21 mouse cellular contexts compared by ENCODE assay signal in genomic region chr19:31996916-31997315, GRCm38 (mm10).
DNase-seq lines count a peak whose midpoint lies in the region; ATAC-seq and TF ChIP-seq lines count a peak whose summit lies in the region.
"Had no signal": no experiment of that assay in that cellular context is flagged by ENCODE, and none has a peak within 500 bp of the region (broad histone marks: within the 10 kb centered on the region; RNA-seq: fewer than 3 reads in every experiment).

No protein-coding gene starts in this region.

- peaks cover 2% of the 10 kb centered on the region; the same call in 1 of the 2 replicates for H3K36me3 ChIP-seq in heart, embryonic 16.5 days (ENCODE audit: control insufficient read depth, insufficient read depth)
- 0 out of 2 replicates have a peak, but pooled peaks cover 6% of the 10 kb centered on the region for H3K36me3 ChIP-seq in heart, postnatal 0 days (replicated peaks; ENCODE audit: control insufficient read depth, insufficient read depth, low read length)
- H3K36me3 ChIP-seq: G1E had no signal

- no peak for TF ChIP-seq EP300 in heart, postnatal 0 days (IDR thresholded peaks at IDR 0.05; ENCODE audit: low read depth)

- H3K4me1 ChIP-seq in heart, embryonic 16.5 days (ENCODE audit: control insufficient read depth, insufficient read depth, low read length): peaks cover 5% of the 10 kb centered on the region; the same call in 1 of the 2 replicates
- no peaks in the 10 kb centered on the region for H3K4me1 ChIP-seq in heart, postnatal 0 days (ENCODE audit: control insufficient read depth, insufficient read depth)

- H3K4me2 ChIP-seq in heart, embryonic 16.5 days (ENCODE audit: low read depth, low read length): no peak overlapping the region
- H3K4me2 ChIP-seq in heart, postnatal 0 days (ENCODE audit: low read depth, low read length): no peak overlapping the region

- no peak overlapping the region for H3K9ac ChIP-seq in heart, embryonic 16.5 days (ENCODE audit: low read length)
- no peak overlapping the region for H3K9ac ChIP-seq in heart, postnatal 0 days (replicated peaks; ENCODE audit: low read depth, low read length)

- H3K9me3 ChIP-seq in heart, embryonic 16.5 days (replicated peaks; ENCODE audit: control insufficient read depth, low read length): no peaks in the 10 kb centered on the region
- H3K9me3 ChIP-seq in heart, postnatal 0 days (replicated peaks; ENCODE audit: control insufficient read depth, low read length): no peaks in the 10 kb centered on the region
- H3K9me3 ChIP-seq: G1E had no signal

- no peak for TF ChIP-seq CTCF in heart, postnatal 0 days (IDR thresholded peaks at IDR 0.05; ENCODE audit: low read depth)

- DNase-seq in heart, postnatal 4 days: no peak
- peak; percentile 51 for DNase-seq in heart, postnatal 0 days (ENCODE audit: low spot score)
- DNase-seq in heart, adult 11 months: no peak
- DNase-seq in heart, postnatal 10 days: peak; percentile 5 to 15
- no peak for DNase-seq in heart, postnatal 36 days
- DNase-seq: adrenal gland, adult 2 months; adrenal gland, adult 8-10 months; adrenal gland, postnatal 10 days; adrenal gland, postnatal 14 days; adrenal gland, postnatal 25 days; adrenal gland, postnatal 36 days; B cell, adult 2 months; cerebellum, adult 11 months; cerebellum, adult 11-12 months; cerebellum, adult 18-20 months had no signal

- H3K27me3 ChIP-seq in heart, embryonic 16.5 days (ENCODE audit: control insufficient read depth, insufficient read depth, low read length): no peaks in the 10 kb centered on the region
- no peaks in the 10 kb centered on the region for H3K27me3 ChIP-seq in heart, postnatal 0 days (ENCODE audit: control insufficient read depth, insufficient read depth, low read length)
- H3K27me3 ChIP-seq: CH12.LX, Patski had no signal

- intact Hi-C loops in heart, postnatal 10 days (cut with DNase I): no loop called here
- intact Hi-C loops in heart, postnatal 36 days (cut with DNase I): no loop called here

- ATAC-seq in heart, embryonic 16.5 days (replicated peaks; ENCODE audit: extremely low read depth, insufficient read depth, low FRiP score): peak; percentile 55
- peak; percentile 75 for ATAC-seq in heart, postnatal 0 days (ENCODE audit: insufficient read depth, low read depth)
- ATAC-seq: activated CD4-positive, CD25-positive, alpha-beta regulatory T cell, adult 4 months; CD4-positive, CD25-positive, alpha-beta regulatory T cell, adult 4 months; Patski had no signal

- no peak overlapping the region for H3K27ac ChIP-seq in heart, embryonic 16.5 days (ENCODE audit: low read length)
- H3K27ac ChIP-seq in heart, postnatal 0 days (ENCODE audit: low read depth): no peak overlapping the region

- no peak overlapping the region for H3K4me3 ChIP-seq in heart, embryonic 16.5 days (ENCODE audit: low read length)
- no peak overlapping the region for H3K4me3 ChIP-seq in heart, postnatal 0 days (ENCODE audit: low read depth, low read length)

- 60% methylated on average over 3 of the region's 3 CpGs for WGBS in heart, embryonic 16.5 days
- 49% methylated on average over 3 of the region's 3 CpGs for WGBS in heart, postnatal 0 days

Comparison
In these comparisons a context has a peak if more than half of its experiments do, and no peak if none do; other contexts are left out.
1. DNase-seq: peak in heart, postnatal 0 days (single experiment) and heart, postnatal 10 days (2 of 2); none in heart, postnatal 4 days (single experiment), heart, adult 11 months (single experiment) and heart, postnatal 36 days (0 of 2).